Mouse (Mus musculus) neural tube, embryonic 15.5 days (tissue): ENCODE results near the gene Cog8. TPM values are rescaled to one million over a fixed set of nuclear protein-coding genes. Genes with fewer than 3 reads are reported as not detected.

Experiments
- ATAC-seq: fragments of 200-750 bp; cut with Nextera tagmentation; 2 replicates; pipeline ENCODE4 v1.8.0; 2017; ENCODE audit warnings: mild to moderate bottlenecking, moderate TSS enrichment, moderate library complexity; ENCODE audit not compliant: low FRiP score
- H3K27ac ChIP-seq: fragments of 300-500 bp; sonication (generic); replicated peaks from 2 replicates; pipeline ENCODE4 v1.5.1; 2015; ENCODE audit warnings: mild to moderate bottlenecking, inconsistent platforms
- H3K27me3 ChIP-seq: fragments of 300-500 bp; sonication (generic); replicated peaks from 2 replicates; pipeline ENCODE4 v1.6.1; 2015; ENCODE audit warnings: inconsistent platforms
- H3K36me3 ChIP-seq: fragments of 300-500 bp; sonication (generic); 2 replicates; pipeline ENCODE4 v1.6.1; 2015; ENCODE audit warnings: inconsistent platforms
- H3K4me1 ChIP-seq: fragments of 300-500 bp; sonication (generic); 2 replicates; pipeline ENCODE4 v1.6.1; 2015; ENCODE audit warnings: inconsistent platforms
- H3K4me2 ChIP-seq: fragments of 300-500 bp; sonication (generic); 2 replicates; pipeline ENCODE4 v1.6.1; 2015; ENCODE audit warnings: inconsistent platforms, mild to moderate bottlenecking, moderate library complexity
- H3K4me3 ChIP-seq: fragments of 300-500 bp; sonication (generic); replicated peaks from 2 replicates; pipeline ENCODE4 v1.5.1; 2015; ENCODE audit warnings: mild to moderate bottlenecking, inconsistent platforms
- H3K9ac ChIP-seq: fragments of 300-500 bp; sonication (generic); replicated peaks from 2 replicates; pipeline ENCODE4 v1.6.1; 2015; ENCODE audit warnings: mild to moderate bottlenecking, inconsistent platforms
- H3K9me3 ChIP-seq: fragments of 300-500 bp; sonication (generic); replicated peaks from 2 replicates; pipeline ENCODE4 v1.6.1; 2016; ENCODE audit warnings: inconsistent platforms
- WGBS: fragments of 180-500 bp; shearing (Covaris S2); methylation state at CpG from one replicate; pipeline ENCODE4 v1.1.7; 2015; ENCODE audit warnings: mixed read lengths; 5-methylcytosine and 5-hydroxymethylcytosine counted together
- polyA plus RNA-seq: library from polyadenylated mRNA; unstranded; fragments of >200 nt; fragmentation: Nextera tagmentation; extraction: Ambion mirVana; gene quantifications from 2 replicates; pipeline ENCODE4 v1.2.1, GENCODE M21; 2015

The Cog8 gene
- polyA plus RNA-seq, 1 experiment from 2014 or later: 44.3 TPM

DNA sequence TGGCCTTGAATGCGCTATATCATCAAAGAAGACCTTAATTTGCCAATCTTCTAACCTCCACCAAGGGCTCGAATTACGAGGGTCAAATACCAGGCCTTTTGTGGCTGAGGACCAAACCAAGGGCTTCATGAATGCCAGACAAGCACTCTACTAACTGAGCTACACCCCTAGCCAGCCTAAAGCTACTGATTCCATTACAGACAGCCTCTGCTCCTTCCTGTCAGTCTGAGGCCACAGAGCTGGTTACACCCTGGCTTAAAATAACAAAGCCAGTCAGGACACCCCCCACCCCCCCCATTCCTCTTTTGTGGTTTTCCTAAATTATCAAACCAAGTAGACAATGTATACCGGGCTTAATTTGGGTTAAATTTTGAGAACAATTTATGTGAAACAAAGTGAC is 17.2 kb upstream of the Cog8 start:
- Histone ChIP-seq H3K4me1 (no peaks in the 10 kb centered on the region), H3K36me3 (peaks cover 92% of the 10 kb centered on the region)
- 84% methylated on average over 4 of the region's 4 CpGs for WGBS

DNA sequence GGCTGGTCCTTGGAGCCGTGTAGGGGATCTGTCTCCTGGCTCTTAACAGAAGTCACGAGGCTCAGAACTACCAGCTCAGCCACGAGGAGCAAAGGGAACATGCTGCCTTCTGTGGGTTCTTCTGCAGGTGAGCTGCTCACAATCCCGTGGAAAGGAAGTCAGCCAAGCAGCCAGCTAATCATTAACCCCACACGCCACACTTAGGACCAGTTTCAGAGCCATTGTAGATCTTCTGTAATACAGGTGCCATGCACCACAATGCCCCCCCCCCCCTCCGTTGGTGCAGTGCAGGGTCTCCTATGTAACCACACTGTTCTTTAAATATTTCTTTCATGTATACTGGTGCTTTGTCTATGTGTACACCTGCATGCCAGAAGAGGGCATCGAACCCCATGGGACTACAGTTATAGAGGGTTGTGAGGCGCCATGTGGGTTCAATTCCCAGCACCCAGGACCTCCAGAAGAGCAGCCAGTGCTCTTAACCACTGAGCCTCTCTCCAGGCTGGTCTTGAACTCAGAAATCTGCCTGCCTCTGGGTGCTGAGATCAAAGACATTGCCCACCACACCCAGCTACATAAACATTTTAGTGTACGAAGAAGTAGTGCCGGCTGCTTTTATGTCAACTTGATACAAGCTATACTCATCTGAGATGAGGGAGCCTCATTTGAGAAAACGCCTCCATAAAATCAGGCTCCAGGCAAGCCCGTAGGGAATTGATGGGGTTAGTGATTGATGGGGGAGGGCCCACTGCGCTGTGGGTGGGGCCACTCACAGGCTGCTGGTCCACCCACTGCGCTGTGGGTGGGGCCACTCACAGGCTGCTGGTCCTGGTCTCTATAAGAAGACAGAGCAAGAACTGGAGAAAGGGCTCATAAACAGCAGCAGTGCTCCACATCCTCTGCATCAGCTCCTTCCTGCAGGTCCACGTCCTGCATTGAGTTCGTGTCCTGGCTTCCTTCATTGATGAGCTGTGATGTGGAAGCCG is 9.3 kb upstream of the Cog8 start, which contains the start of gene Tmed6:
Tmed6 (minus strand) TSS at position 134 of the 986 bp plus-strand sequence.
- no peaks in the 10 kb centered on the region for H3K9me3 ChIP-seq

More for the DNA sequence above, 17.2 kb upstream of the Cog8 start:
- Histone ChIP-seq H3K4me2 (no peak overlapping the region), H3K4me3 (no peak overlapping the region), H3K27me3 (no peaks in the 10 kb centered on the region), H3K9ac (no peak overlapping the region), H3K9me3 (no peaks in the 10 kb centered on the region), H3K27ac (no peak overlapping the region)
- ATAC-seq: no peak

DNA sequence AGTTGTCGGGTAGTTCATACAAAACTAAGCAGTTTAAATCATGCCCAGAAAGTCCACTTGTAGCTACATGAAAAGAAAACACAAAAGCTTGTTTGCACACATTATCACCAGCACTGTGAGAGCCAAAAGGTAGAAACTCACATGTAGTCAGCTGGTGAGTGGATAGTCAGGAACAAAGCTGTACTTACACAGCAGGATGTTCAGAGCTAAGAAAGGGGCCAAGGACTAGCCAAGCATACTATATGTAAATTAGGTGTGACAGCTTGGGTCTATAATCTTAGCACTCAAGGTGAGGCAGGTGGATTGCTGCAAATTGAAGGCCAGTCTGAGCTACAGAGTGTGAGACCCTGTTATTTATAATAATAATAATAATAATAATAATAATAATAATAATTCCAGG is 6.1 kb upstream of the Cog8 start:
- H3K36me3 ChIP-seq: peaks cover 20% of the 10 kb centered on the region
- ATAC-seq: no peak
- no peaks in the 10 kb centered on the region for H3K9me3 ChIP-seq
- H3K4me3 ChIP-seq: no peak overlapping the region
- no peak overlapping the region for H3K27ac ChIP-seq
- H3K4me2 ChIP-seq: no peak overlapping the region
- H3K27me3 ChIP-seq: no peaks in the 10 kb centered on the region
- no peak overlapping the region for H3K9ac ChIP-seq
- peaks cover 10% of the 10 kb centered on the region for H3K4me1 ChIP-seq
- WGBS: 92% methylated on average over 1 of the region's 1 CpGs

More for the DNA sequence above, 9.3 kb upstream of the Cog8 start, which contains the start of gene Tmed6:
- Histone ChIP-seq H3K36me3 (peaks cover 21% of the 10 kb centered on the region), H3K27me3 (no peaks in the 10 kb centered on the region), H3K9ac (no peak within 1 kb of the TSS), H3K4me1 (no peaks in the 10 kb centered on the region), H3K27ac (no peak within 1 kb of the TSS), H3K4me2 (no peak within 1 kb of the TSS), H3K4me3 (no peak within 1 kb of the TSS)
- ATAC-seq: no peak
- 56% methylated on average over 17 of the region's 17 CpGs for WGBS

DNA sequence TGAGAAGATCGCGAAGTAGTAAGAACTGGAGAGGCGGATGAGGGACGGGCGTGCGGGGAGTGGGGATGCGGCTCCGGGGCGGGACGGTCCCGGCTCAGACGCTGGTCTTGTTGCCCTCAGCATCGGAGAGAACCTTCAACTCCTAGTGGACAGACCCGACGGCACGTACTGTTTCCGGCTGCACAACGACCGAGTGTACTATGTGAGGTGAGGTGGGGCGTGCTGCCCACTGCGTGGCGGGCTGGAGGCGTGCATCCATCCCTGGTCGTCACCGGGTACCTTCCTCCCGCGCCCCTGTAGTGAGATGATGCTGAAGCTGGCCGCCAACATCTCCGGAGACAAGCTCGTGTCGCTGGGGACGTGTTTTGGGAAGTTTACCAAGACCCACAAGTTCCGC is 482 bp upstream of the Cog8 start:
- peak; percentile 69 for ATAC-seq
- no peaks in the 10 kb centered on the region for H3K27me3 ChIP-seq
- peak overlapping the region; percentile 96 for H3K4me2 ChIP-seq
- WGBS: under 1% methylated on average over 33 of the region's 33 CpGs
- H3K27ac ChIP-seq: peak overlapping the region; percentile 68; the same call in 1 of the 2 replicates
- peaks cover 48% of the 10 kb centered on the region for H3K36me3 ChIP-seq
- peaks cover 28% of the 10 kb centered on the region for H3K4me1 ChIP-seq
- H3K9me3 ChIP-seq: no peaks in the 10 kb centered on the region
- peak overlapping the region; percentile 96 for H3K4me3 ChIP-seq
- peak overlapping the region; percentile 77 for H3K9ac ChIP-seq

DNA sequence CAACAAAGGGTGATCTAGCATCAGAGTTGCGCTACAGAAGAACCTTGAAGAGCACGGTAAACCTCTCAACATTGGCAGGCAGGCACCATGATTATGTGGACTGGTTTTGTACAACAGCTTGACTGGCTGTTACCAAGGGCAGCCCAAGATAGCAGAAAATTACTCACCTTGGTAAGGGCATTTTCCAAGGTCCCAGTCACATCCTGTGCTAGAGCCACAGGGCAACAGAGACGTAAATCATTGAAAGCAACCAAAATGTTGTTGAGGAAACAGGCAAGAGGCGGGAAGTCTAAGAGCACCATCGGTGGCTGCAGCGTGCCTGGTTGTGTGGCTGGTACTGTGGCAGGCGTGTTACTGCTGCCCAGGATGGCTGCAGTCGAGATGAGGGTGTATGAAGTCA is 4.4 kb downstream of the Cog8 start:
- Histone ChIP-seq H3K27ac (no peak overlapping the region), H3K4me2 (no peak overlapping the region), H3K9ac (no peak overlapping the region), H3K27me3 (no peaks in the 10 kb centered on the region), H3K4me1 (peaks cover 31% of the 10 kb centered on the region), H3K4me3 (no peak overlapping the region), H3K36me3 (peaks cover 59% of the 10 kb centered on the region), H3K9me3 (no peaks in the 10 kb centered on the region)
- 97% methylated on average over 8 of the region's 8 CpGs for WGBS
- ATAC-seq: no peak

DNA sequence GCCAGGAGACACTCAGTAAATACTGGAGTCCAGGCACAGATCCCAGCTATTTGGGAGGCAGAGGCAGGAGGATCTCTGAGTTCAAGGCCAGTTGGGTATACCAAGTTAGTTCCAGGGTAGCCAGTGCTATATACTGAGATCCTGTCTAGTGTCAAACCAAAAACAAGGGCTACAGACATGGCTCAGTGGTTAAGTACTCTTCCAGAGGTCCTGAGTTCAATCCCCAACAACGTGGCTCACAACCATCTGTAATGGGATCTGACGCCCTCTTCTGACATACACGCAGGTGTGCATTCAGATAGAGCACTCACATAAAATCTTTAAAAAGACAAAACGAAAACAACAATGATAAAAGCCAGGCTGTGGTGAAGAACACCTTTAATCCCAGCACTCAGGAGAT is 7.0 kb downstream of the Cog8 start:
- no peaks in the 10 kb centered on the region for H3K27me3 ChIP-seq
- peaks cover 28% of the 10 kb centered on the region for H3K4me1 ChIP-seq
- no peak for ATAC-seq
- no peak overlapping the region for H3K9ac ChIP-seq
- no peak overlapping the region for H3K27ac ChIP-seq
- WGBS: 96% methylated on average over 4 of the region's 4 CpGs
- H3K4me3 ChIP-seq: peak overlapping the region; percentile 67
- peaks cover 80% of the 10 kb centered on the region for H3K36me3 ChIP-seq
- peak overlapping the region; percentile 81 for H3K4me2 ChIP-seq
- H3K9me3 ChIP-seq: no peaks in the 10 kb centered on the region

DNA sequence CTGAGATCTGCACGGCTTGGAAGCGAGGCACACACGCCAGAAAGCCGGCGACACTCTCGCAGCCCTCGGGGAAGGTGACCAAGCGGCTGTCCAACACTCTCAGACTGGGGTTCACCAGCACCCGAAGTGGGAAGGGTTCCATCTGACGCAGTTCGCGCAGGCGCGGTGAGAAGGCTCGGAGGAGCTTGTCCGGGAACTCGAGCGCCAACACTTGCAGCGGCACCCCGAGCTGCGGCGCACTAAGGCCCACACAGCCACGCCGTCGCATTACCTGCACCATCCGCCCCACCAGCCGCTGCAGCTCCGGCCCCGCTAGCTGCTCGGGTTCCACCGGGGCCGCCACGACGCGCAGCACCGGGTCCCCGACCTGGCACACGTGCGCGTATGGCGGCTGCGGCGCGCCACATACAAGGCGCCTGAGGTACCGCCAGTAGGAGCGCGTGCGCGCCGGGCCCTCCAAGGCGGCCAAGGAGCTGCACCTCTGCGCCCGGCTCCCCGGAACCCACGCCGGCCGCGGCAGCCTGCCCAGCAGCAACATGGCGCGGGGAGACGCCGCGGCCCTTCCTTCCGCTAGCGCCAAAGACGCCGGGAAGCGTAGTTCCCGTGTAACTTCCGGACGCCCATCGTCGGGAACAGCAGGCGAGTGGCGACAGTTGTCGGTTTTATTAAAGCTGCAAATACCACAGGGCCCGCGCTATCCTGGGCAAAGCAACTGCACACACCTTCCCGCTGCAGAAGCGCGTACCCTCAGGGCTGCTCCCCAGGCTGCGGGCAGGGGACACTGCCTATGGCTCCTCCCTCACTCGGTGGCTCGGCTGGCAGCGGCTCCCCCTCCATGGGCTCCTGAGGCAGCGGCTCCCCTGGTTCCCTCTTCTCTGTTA is 8.2 kb downstream of the Cog8 start, which contains the start of gene Pdf:
Pdf (minus strand) TSS at position 554 of the 881 bp plus-strand sequence.
- Histone ChIP-seq H3K4me1 (peaks cover 28% of the 10 kb centered on the region), H3K27me3 (no peaks in the 10 kb centered on the region), H3K36me3 (peaks cover 82% of the 10 kb centered on the region), H3K9ac (peak within 1 kb of the TSS; percentile 64), H3K4me2 (peak within 1 kb of the TSS; percentile 81), H3K27ac (peak within 1 kb of the TSS; percentile 87), H3K4me3 (peak within 1 kb of the TSS; percentile 67), H3K9me3 (no peaks in the 10 kb centered on the region)
- under 1% methylated on average over 86 of the region's 87 CpGs for WGBS
- peak; percentile 87 for ATAC-seq

DNA sequence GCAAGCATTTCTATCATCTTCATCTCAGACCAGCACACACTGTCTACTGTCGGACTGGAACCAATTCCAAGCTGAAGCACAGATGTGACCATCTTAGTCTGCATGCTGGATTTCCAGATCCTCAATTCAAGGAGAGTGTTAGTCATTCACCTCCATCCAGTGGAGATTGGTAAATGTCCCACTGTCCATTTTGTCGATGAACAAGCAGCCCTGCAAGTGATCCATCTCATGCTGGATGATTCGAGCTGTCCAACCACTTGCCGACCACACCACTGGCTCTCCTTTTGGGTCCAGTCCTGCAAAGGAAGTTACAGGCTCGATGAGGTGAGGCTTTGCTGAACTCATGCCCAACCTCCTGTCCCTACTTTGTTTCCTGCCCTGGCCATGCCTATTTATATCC is 9.5 kb downstream of the Cog8 start:
- WGBS: 92% methylated on average over 5 of the region's 5 CpGs
- no peaks in the 10 kb centered on the region for H3K9me3 ChIP-seq

DNA sequence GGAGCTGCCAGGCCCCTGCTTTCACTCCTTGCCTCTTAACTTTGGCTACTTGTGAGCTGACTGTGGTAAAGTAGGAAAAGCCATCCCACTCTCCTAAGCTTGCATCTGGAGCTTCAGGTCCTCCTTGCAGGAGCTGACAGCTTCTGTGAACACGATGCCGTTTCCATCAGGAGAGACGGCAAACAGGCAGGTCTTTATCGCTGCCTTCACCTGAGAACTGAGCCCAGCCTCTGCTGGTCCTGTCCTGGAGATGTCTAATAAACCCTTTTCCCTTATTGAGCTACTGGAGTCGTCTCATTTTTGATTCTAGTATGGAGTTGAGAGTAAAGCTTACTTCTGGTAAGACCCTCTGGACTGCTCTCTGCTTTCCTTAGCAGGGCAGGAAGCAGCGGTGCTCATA is 11.0 kb downstream of the Cog8 start:
- Histone ChIP-seq H3K27me3 (no peaks in the 10 kb centered on the region), H3K4me1 (peaks cover 28% of the 10 kb centered on the region), H3K36me3 (peaks cover 82% of the 10 kb centered on the region), H3K9ac (no peak overlapping the region), H3K4me2 (no peak overlapping the region), H3K27ac (no peak overlapping the region), H3K9me3 (no peaks in the 10 kb centered on the region), H3K4me3 (no peak overlapping the region)
- no peak for ATAC-seq
- 92% methylated on average over 6 of the region's 6 CpGs for WGBS

More for the DNA sequence above, 9.5 kb downstream of the Cog8 start:
- Histone ChIP-seq H3K9ac (no peak overlapping the region), H3K4me1 (peaks cover 28% of the 10 kb centered on the region), H3K27me3 (no peaks in the 10 kb centered on the region), H3K4me2 (peak overlapping the region; percentile 81), H3K4me3 (peak overlapping the region; percentile 67), H3K27ac (no peak overlapping the region), H3K36me3 (peaks cover 82% of the 10 kb centered on the region)
- ATAC-seq: no peak

DNA sequence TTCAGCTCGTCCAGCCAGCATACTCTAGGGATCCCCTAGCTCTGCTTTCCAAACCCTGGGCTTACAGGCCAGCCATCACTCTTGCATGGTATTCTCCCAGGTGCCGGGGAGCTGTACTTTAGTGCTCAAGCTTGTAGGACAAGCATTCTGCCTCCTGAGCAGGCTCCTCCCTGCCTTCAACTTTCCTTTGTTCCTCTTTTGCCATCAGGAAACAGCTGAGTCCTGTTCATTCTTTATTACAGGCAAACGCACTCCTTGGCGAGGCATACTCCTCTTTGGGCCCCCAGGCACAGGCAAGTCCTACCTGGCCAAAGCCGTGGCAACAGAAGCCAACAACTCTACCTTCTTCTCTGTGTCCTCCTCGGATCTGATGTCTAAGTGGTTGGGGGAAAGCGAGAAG is 15.9 kb downstream of the Cog8 start:
- ATAC-seq: no peak
- 0 out of 2 replicates have a peak, but pooled peaks cover under 1% of the 10 kb centered on the region for H3K4me1 ChIP-seq
- H3K4me3 ChIP-seq: no peak overlapping the region
- peaks cover 73% of the 10 kb centered on the region for H3K36me3 ChIP-seq
- no peak overlapping the region for H3K27ac ChIP-seq
- 85% methylated on average over 7 of the region's 7 CpGs for WGBS
- H3K4me2 ChIP-seq: no peak overlapping the region
- H3K9ac ChIP-seq: no peak overlapping the region
- H3K9me3 ChIP-seq: no peaks in the 10 kb centered on the region
- no peaks in the 10 kb centered on the region for H3K27me3 ChIP-seq

DNA sequence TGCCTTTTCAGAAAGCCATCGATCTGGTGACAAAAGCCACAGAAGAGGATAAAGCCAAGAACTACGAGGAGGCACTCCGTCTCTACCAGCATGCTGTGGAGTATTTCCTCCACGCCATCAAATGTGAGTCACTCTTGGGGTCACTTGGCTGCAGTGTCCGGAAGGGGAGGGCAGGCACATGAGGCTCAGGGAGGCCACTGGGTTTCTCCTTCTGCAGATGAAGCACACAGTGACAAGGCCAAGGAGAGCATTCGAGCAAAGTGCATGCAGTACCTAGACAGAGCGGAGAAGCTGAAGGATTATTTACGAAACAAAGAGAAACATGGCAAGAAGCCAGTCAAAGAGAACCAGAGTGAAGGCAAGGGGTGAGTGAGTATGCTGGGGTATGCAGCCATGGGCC is 19.9 kb downstream of the Cog8 start:
- Histone ChIP-seq H3K9ac (no peak overlapping the region), H3K4me1 (peaks cover 23% of the 10 kb centered on the region), H3K27me3 (no peaks in the 10 kb centered on the region), H3K27ac (no peak overlapping the region), H3K36me3 (peaks cover 33% of the 10 kb centered on the region), H3K4me2 (no peak overlapping the region), H3K4me3 (no peak overlapping the region), H3K9me3 (no peaks in the 10 kb centered on the region)
- WGBS: 82% methylated on average over 8 of the region's 8 CpGs
- ATAC-seq: no peak
